Mouse (Mus musculus): Measurements from ENCODE around the gene Nfe2l1.

GRCm38 (mm10) chr11:96860564-96860963 lies 30.8 kb upstream of the Nfe2l1 start:
- peak; percentile 95 for TF ChIP-seq CTCF (IDR thresholded peaks at IDR 0.05; ENCODE audit: low read depth)
- TF ChIP-seq EP300 (IDR thresholded peaks at IDR 0.05; ENCODE audit: low read depth), result no peak

All from liver, postnatal 0 days (tissue).